Mouse (Mus musculus) left cerebral cortex, postnatal 36 days (tissue): ENCODE data around the gene AC124502.3. TPM values are rescaled to one million over a fixed set of nuclear protein-coding genes. Genes with fewer than 3 reads are reported as not detected.
A peak's percentile ranks its signal among the peaks of the same experiment; 100 is the strongest.
"Not testable (repeated sequence)": the region's sequence is repeated elsewhere in the genome, so short reads cannot be mapped to it uniquely, and the experiment has no call there.

Source experiments
- DNase-seq, 2 experiments: peaks; one replicate each; pipeline ENCODE4 v3.0.0; 2021 to 2022; ENCODE audit warnings: low spot score in 2 of 2, mixed read lengths in 1 of 2
- intact Hi-C: fragments of 180-260 bp; cut with DNase I; formaldehyde crosslinking; loops from one replicate; pipeline ENCODE4 v1.15.1; 2025
- total RNA-seq, 2 experiments: library from RNA; stranded (reverse); gene quantifications; 2 replicates each; pipeline ENCODE4 v1.2.3; 2021

Gene AC124502.3
- total RNA-seq, 2 experiments from 2014 or later = 4.6 to 6.1 TPM

- DNase-seq = peak in 1 of 2 experiments; percentile 4
- intact Hi-C loops = loop anchor here (2.0 to 5.0 kb wide), 2 partner anchors 16 to 55 kb away; no protein-coding TSS in a partner anchor
Measured at GRCm38 (mm10) chr19:5072389-5073019, 33.8 kb downstream of the AC124502.3 start.

GRCm38 (mm10) chr19:5073028-5073427 lies 34.3 kb downstream of the AC124502.3 start:
- peak in 1 of 2 experiments; percentile 10 for DNase-seq
- intact Hi-C loops = loop anchor here (2.0 to 5.0 kb wide), 2 partner anchors 16 to 56 kb away; no protein-coding TSS in a partner anchor

- peak in 1 of 2 experiments; percentile 25 for DNase-seq
- intact Hi-C loops = loop anchor here (2.0 to 5.0 kb wide), 2 partner anchors 17 to 56 kb away; no protein-coding TSS in a partner anchor
Measured at GRCm38 (mm10) chr19:5073518-5073917, 34.8 kb downstream of the AC124502.3 start.

GRCm38 (mm10) chr19:5079279-5079678 lies 40.6 kb downstream of the AC124502.3 start:
- DNase-seq = no peak
- intact Hi-C loops = no loop called here

GRCm38 (mm10) chr19:5082005-5082404 lies 43.3 kb downstream of the AC124502.3 start:
- no peak for DNase-seq
- intact Hi-C loops = no loop called here

GRCm38 (mm10) chr19:5082596-5082995 lies 43.9 kb downstream of the AC124502.3 start:
- intact Hi-C loops = no loop called here
- DNase-seq = no peak

- intact Hi-C loops = no loop called here
- no peak for DNase-seq
Measured at GRCm38 (mm10) chr19:5083961-5084833, 45.5 kb downstream of the AC124502.3 start.

GRCm38 (mm10) chr19:5084834-5085144 lies 46.1 kb downstream of the AC124502.3 start:
- DNase-seq = no peak
- intact Hi-C loops = no loop called here

GRCm38 (mm10) chr19:5085145-5085863 lies 46.6 kb downstream of the AC124502.3 start, which contains the start of gene Tmem151a:
TSS of gene Tmem151a (minus strand) at chr19:5085531.
- intact Hi-C loops = no loop called here
- peak in 1 of 2 experiments; percentile 75 for DNase-seq

GRCm38 (mm10) chr19:5086533-5086932 lies 47.8 kb downstream of the AC124502.3 start:
- intact Hi-C loops, DNase-seq: not testable (repeated sequence)

GRCm38 (mm10) chr19:5087884-5088728 lies 49.4 kb downstream of the AC124502.3 start, which contains the start of gene Yif1a:
TSS of gene Yif1a (plus strand) at chr19:5088538.
- intact Hi-C loops = no loop called here
- DNase-seq = peak; percentile 91 to 94

- no peak for DNase-seq
- intact Hi-C loops = no loop called here
Measured at GRCm38 (mm10) chr19:5089324-5089723, 50.6 kb downstream of the AC124502.3 start.

GRCm38 (mm10) chr19:5092083-5092482 lies 53.4 kb downstream of the AC124502.3 start:
- no peak for DNase-seq
- intact Hi-C loops = no loop called here

GRCm38 (mm10) chr19:5093481-5094242 lies 55.0 kb downstream of the AC124502.3 start:
- intact Hi-C loops = no loop called here
- no peak for DNase-seq

- DNase-seq = peak; percentile 95 to 96
- intact Hi-C loops = no loop called here
Measured at GRCm38 (mm10) chr19:5094243-5094632, 55.5 kb downstream of the AC124502.3 start.

GRCm38 (mm10) chr19:5094746-5095417 lies 56.2 kb downstream of the AC124502.3 start:
- DNase-seq = no peak
- intact Hi-C loops = loop anchor here (1.0 kb wide), 1 partner anchor 55 kb away; no protein-coding TSS in a partner anchor

GRCm38 (mm10) chr19:5095887-5096474 lies 57.3 kb downstream of the AC124502.3 start:
- intact Hi-C loops = loop anchor here (1.0 kb wide), 1 partner anchor 54 kb away; no protein-coding TSS in a partner anchor
- DNase-seq = no peak
